Comparison of ENCODE assay signal across 8 mouse cellular contexts in the genomic region with DNA sequence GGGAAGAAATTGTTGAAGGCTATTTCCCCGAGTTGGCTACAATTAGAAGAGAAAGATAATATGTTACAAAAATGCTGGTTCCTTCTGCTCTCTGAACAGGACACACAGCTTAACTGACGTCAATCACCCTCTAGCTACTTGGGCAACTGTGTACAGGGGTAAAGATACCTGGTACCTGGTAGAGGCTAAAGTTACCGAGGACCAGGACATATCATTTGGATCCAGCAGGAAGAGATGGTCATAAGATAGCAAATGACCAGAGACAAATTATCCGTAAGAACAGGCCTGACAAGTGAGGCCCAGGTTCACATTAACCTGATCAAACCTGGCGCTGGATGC. TPM values are rescaled to one million over a fixed set of nuclear protein-coding genes. Genes with fewer than 3 reads are reported as not detected.
DNase-seq lines count a peak whose midpoint lies in the region; ATAC-seq and TF ChIP-seq lines count a peak whose summit lies in the region.

No protein-coding gene starts in this region.

- H3K4me2 ChIP-seq in kidney, postnatal 0 days (ENCODE audit: low read length), result peak overlapping the region; percentile 35
- peak overlapping the region; percentile 56 for H3K4me2 ChIP-seq in embryonic facial prominence, embryonic 12.5 days (replicated peaks)
- peak overlapping the region; percentile 63 for H3K4me2 ChIP-seq in hindbrain, embryonic 16.5 days (ENCODE audit: low read length)
- H3K4me2 ChIP-seq in midbrain, embryonic 15.5 days, result peak overlapping the region; percentile 64

- 46% methylated on average over 5 of the region's 5 CpGs for WGBS in kidney, postnatal 0 days
- WGBS in embryonic facial prominence, embryonic 12.5 days, result 53% methylated on average over 5 of the region's 5 CpGs
- 53% methylated on average over 5 of the region's 5 CpGs for WGBS in hindbrain, embryonic 16.5 days
- WGBS in midbrain, embryonic 15.5 days, result 53% methylated on average over 5 of the region's 5 CpGs

- H3K4me1 ChIP-seq in kidney, postnatal 0 days (replicated peaks; ENCODE audit: insufficient read depth, low read length), result no peaks in the 10 kb centered on the region
- H3K4me1 ChIP-seq in embryonic facial prominence, embryonic 12.5 days, result 0 out of 2 replicates have a peak, but pooled peaks cover 2% of the 10 kb centered on the region
- H3K4me1 ChIP-seq in hindbrain, embryonic 16.5 days (ENCODE audit: control insufficient read depth, insufficient read depth, low read depth, low read length), result peaks cover 11% of the 10 kb centered on the region
- 0 out of 2 replicates have a peak, but pooled peaks cover 3% of the 10 kb centered on the region for H3K4me1 ChIP-seq in midbrain, embryonic 15.5 days

- DNase-seq in kidney, postnatal 0 days (ENCODE audit: low spot score), result no peak
- no peak for DNase-seq in kidney, adult 18-20 months
- no peak for DNase-seq in thymus, postnatal 0 days (ENCODE audit: low spot score)
- no peak for DNase-seq in gastrocnemius, postnatal 36 days
- DNase-seq in left cerebral cortex, postnatal 4 days, result no peak

- H3K27ac ChIP-seq in kidney, postnatal 0 days, result no peak overlapping the region
- 0 out of 2 replicates have a peak overlapping the region, but pooled peaks have one; percentile 76 for H3K27ac ChIP-seq in embryonic facial prominence, embryonic 12.5 days
- H3K27ac ChIP-seq in hindbrain, embryonic 16.5 days (ENCODE audit: low read depth, low read length), result no peak overlapping the region
- no peak overlapping the region for H3K27ac ChIP-seq in midbrain, embryonic 15.5 days

- intact Hi-C loops in gastrocnemius, postnatal 36 days (cut with DNase I), result no loop called here
- intact Hi-C loops in left cerebral cortex, postnatal 4 days (cut with DNase I), result no loop called here

- no peaks in the 10 kb centered on the region for H3K9me3 ChIP-seq in kidney, postnatal 0 days (replicated peaks; ENCODE audit: low read length)
- no peaks in the 10 kb centered on the region for H3K9me3 ChIP-seq in embryonic facial prominence, embryonic 12.5 days
- no peaks in the 10 kb centered on the region for H3K9me3 ChIP-seq in hindbrain, embryonic 16.5 days (ENCODE audit: control insufficient read depth, low read length)
- H3K9me3 ChIP-seq in midbrain, embryonic 15.5 days, result no peaks in the 10 kb centered on the region

- no peaks in the 10 kb centered on the region for H3K36me3 ChIP-seq in kidney, postnatal 0 days (ENCODE audit: insufficient read depth, low read length)
- H3K36me3 ChIP-seq in embryonic facial prominence, embryonic 12.5 days, result 0 out of 2 replicates have a peak, but pooled peaks cover 4% of the 10 kb centered on the region
- 0 out of 2 replicates have a peak, but pooled peaks cover 3% of the 10 kb centered on the region for H3K36me3 ChIP-seq in hindbrain, embryonic 16.5 days (ENCODE audit: control insufficient read depth, insufficient read depth, low read length)
- no peaks in the 10 kb centered on the region for H3K36me3 ChIP-seq in midbrain, embryonic 15.5 days (replicated peaks)

- no peak for TF ChIP-seq CTCF in kidney, postnatal 0 days (IDR thresholded peaks at IDR 0.05; ENCODE audit: low read depth)

- no peak overlapping the region for H3K9ac ChIP-seq in kidney, postnatal 0 days (ENCODE audit: low read depth, low read length)
- H3K9ac ChIP-seq in embryonic facial prominence, embryonic 12.5 days, result no peak overlapping the region
- H3K9ac ChIP-seq in hindbrain, embryonic 16.5 days (ENCODE audit: low read depth, low read length), result peak overlapping the region; percentile 50; the same call in 1 of the 2 replicates
- H3K9ac ChIP-seq in midbrain, embryonic 15.5 days, result no peak overlapping the region

- H3K4me3 ChIP-seq in kidney, postnatal 0 days (replicated peaks; ENCODE audit: low read depth, low read length), result peak overlapping the region; percentile 88
- H3K4me3 ChIP-seq in embryonic facial prominence, embryonic 12.5 days, result peak overlapping the region; percentile 85
- H3K4me3 ChIP-seq in hindbrain, embryonic 16.5 days (ENCODE audit: low read length), result peak overlapping the region; percentile 73
- peak overlapping the region; percentile 94 for H3K4me3 ChIP-seq in midbrain, embryonic 15.5 days

- H3K27me3 ChIP-seq in kidney, postnatal 0 days (ENCODE audit: insufficient read depth, low read length), result no peaks in the 10 kb centered on the region
- peaks cover 18% of the 10 kb centered on the region for H3K27me3 ChIP-seq in embryonic facial prominence, embryonic 12.5 days
- H3K27me3 ChIP-seq in hindbrain, embryonic 16.5 days (replicated peaks; ENCODE audit: control insufficient read depth, insufficient read depth, low read length), result peaks cover 10% of the 10 kb centered on the region
- H3K27me3 ChIP-seq in midbrain, embryonic 15.5 days (replicated peaks), result peaks cover 18% of the 10 kb centered on the region

- no peak for ATAC-seq in kidney, postnatal 0 days (replicated peaks; ENCODE audit: low FRiP score, low read depth)
- ATAC-seq in embryonic facial prominence, embryonic 12.5 days (ENCODE audit: insufficient number of reproducible peaks, insufficient read depth, low FRiP score, low TSS enrichment), result peak; percentile 35
- no peak; the same call in 1 of the 2 replicates for ATAC-seq in hindbrain, embryonic 16.5 days
- peak; percentile 73 for ATAC-seq in midbrain, embryonic 15.5 days (replicated peaks)

RNA-seq across cellular contexts. Expression of a gene that starts 0.4 kb away (rescaled TPM):
- polyA plus RNA-seq in kidney, postnatal 0 days (2015; fragmentation: Nextera tagmentation; extraction: Ambion mirVana), result 91.4 and 92.6 TPM in 2 replicates
- polyA plus RNA-seq in embryonic facial prominence, embryonic 12.5 days (2016; fragmentation: Nextera tagmentation; extraction: Ambion mirVana), result 55.5 and 59.5 TPM in 2 replicates
- polyA plus RNA-seq in hindbrain, embryonic 16.5 days (2015; fragmentation: Nextera tagmentation; extraction: Ambion mirVana), result 47.3 and 49.9 TPM in 2 replicates
- polyA plus RNA-seq in midbrain, embryonic 15.5 days (2015; fragmentation: Nextera tagmentation; extraction: Ambion mirVana), result 42.6 and 50.6 TPM in 2 replicates
- 46.7 and 53.7 TPM in 2 replicates for polyA plus RNA-seq in thymus, postnatal 0 days (2015; fragmentation: Nextera tagmentation; extraction: Ambion mirVana)
- 1 to 10 TPM; 2.7 to 3.2 TPM for total RNA-seq in gastrocnemius, postnatal 36 days (2021)
- total RNA-seq in left cerebral cortex, postnatal 4 days (2021), result 10 to 100 TPM; 19.9 to 23.3 TPM

Comparison
In these comparisons a context has a peak if more than half of its experiments do, and no peak if none do; other contexts are left out.
1. ATAC-seq: peak in embryonic facial prominence, embryonic 12.5 days (single experiment) and midbrain, embryonic 15.5 days (single experiment); none in kidney, postnatal 0 days (single experiment) and hindbrain, embryonic 16.5 days (single experiment).
2. Peak in every context shown above with its lines, with median percentiles within 50 percentile points of each other: H3K4me2 ChIP-seq and H3K4me3 ChIP-seq.